Mouse (Mus musculus) kidney, embryonic 14.5 days (tissue): ENCODE measurements around the gene Nup85. TPM values are rescaled to one million over a fixed set of nuclear protein-coding genes. Genes with fewer than 3 reads are reported as not detected.

Source experiments
- ATAC-seq: fragments of 200-750 bp; cut with Nextera tagmentation; 2 replicates; pipeline ENCODE4 v1.8.0; 2017; ENCODE audit warnings: moderate number of reproducible peaks, mild to moderate bottlenecking, moderate TSS enrichment, moderate library complexity; ENCODE audit not compliant: low FRiP score, low TSS enrichment
- H3K27ac ChIP-seq: fragments of 300-500 bp; sonication (generic); 2 replicates; pipeline ENCODE4 v1.5.1; 2014; ENCODE audit warnings: low read depth, mild to moderate bottlenecking, low read length, moderate library complexity, mixed read lengths
- H3K27me3 ChIP-seq: fragments of 300-500 bp; sonication (generic); 2 replicates; pipeline ENCODE4 v1.6.1; 2014; ENCODE audit warnings: mild to moderate bottlenecking, low read length; ENCODE audit not compliant: control insufficient read depth, insufficient read depth
- H3K36me3 ChIP-seq: fragments of 300-500 bp; sonication (generic); 2 replicates; pipeline ENCODE4 v1.6.1; 2014; ENCODE audit warnings: low read length, mixed read lengths; ENCODE audit not compliant: control insufficient read depth, insufficient read depth
- H3K4me1 ChIP-seq: fragments of 300-500 bp; sonication (generic); 2 replicates; pipeline ENCODE4 v1.6.1; 2014; ENCODE audit warnings: low read length, mixed read lengths; ENCODE audit not compliant: control insufficient read depth, insufficient read depth
- H3K4me2 ChIP-seq: fragments of 300-500 bp; sonication (generic); replicated peaks from 2 replicates; pipeline ENCODE4 v1.6.1; 2014; ENCODE audit warnings: low read depth, mild to moderate bottlenecking, low read length
- H3K4me3 ChIP-seq: fragments of 300-500 bp; sonication (generic); 2 replicates; pipeline ENCODE4 v1.5.1; 2014; ENCODE audit warnings: mild to moderate bottlenecking, low read length
- H3K9ac ChIP-seq: fragments of 300-500 bp; sonication (generic); 2 replicates; pipeline ENCODE4 v1.6.1; 2014; ENCODE audit warnings: low read depth, mild to moderate bottlenecking, low read length, moderate library complexity
- H3K9me3 ChIP-seq: fragments of 300-500 bp; sonication (generic); 2 replicates; pipeline ENCODE4 v1.6.1; 2016; ENCODE audit warnings: low read length; ENCODE audit not compliant: control insufficient read depth
- WGBS: fragments of 180-500 bp; shearing (Covaris S2); extraction: QIAGEN DNeasy Blood & Tissue Kit; methylation state at CpG from one replicate; pipeline ENCODE4 v1.1.7; 2014; 5-methylcytosine and 5-hydroxymethylcytosine counted together
- polyA plus RNA-seq: library from polyadenylated mRNA; unstranded; fragments of >200 nt; fragmentation: Nextera tagmentation; extraction: Ambion mirVana; gene quantifications from 2 replicates; pipeline ENCODE4 v1.2.1, GENCODE M21; 2014

Gene Nup85
- polyA plus RNA-seq, 1 experiment from 2014 or later = 197 TPM

DNA sequence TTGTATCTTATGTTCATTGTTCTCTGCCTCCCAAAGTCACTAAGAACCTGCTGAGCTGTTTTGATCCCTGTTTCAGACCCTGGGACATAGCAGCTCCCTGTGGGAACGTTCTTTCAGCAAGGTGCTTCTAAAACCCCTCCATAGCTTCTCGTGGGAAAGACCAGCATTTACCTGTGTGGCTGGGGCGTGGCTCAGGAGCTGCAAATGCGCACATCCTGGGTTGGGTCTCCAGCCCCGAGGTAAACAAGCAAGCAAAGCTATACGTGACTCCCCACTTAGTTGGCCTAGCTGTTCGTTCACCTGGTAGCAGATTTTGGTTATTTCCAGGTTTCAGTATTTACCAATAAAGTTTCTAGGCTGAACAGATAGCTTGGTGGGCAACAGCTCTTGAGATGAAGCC, 68.0 kb downstream of the Nup85 start:
- Histone ChIP-seq H3K4me2 (no peak overlapping the region), H3K27ac (no peak overlapping the region), H3K4me1 (0 out of 2 replicates have a peak, but pooled peaks cover under 1% of the 10 kb centered on the region), H3K4me3 (no peak overlapping the region), H3K9me3 (no peaks in the 10 kb centered on the region), H3K27me3 (no peaks in the 10 kb centered on the region), H3K36me3 (no peaks in the 10 kb centered on the region), H3K9ac (no peak overlapping the region)
- ATAC-seq = no peak
- whole genome bisulfite sequencing = 73% methylated on average over 7 of the region's 7 CpGs

DNA sequence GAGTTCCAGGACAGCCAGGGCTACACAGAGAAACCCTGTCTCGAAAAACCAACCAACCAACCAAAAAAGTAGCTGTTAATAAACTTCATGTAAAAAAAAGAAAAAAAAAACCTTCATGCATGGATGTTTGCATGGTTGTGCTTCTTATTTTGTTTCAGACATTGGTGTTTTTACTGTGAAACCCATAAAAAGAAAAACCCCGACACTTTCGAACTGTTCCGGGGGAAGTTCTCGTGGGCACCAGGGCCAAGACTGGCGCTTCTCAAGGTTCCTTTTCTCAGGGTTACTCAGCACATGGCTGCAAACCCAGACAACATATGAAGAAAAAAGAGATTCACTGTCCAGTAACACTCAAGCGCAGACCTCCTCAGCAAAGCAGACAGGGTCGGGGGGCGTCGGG, 68.6 kb downstream of the Nup85 start:
- Histone ChIP-seq H3K4me3 (no peak overlapping the region), H3K4me1 (no peaks in the 10 kb centered on the region), H3K9ac (no peak overlapping the region), H3K27me3 (no peaks in the 10 kb centered on the region), H3K9me3 (no peaks in the 10 kb centered on the region), H3K36me3 (no peaks in the 10 kb centered on the region), H3K27ac (no peak overlapping the region), H3K4me2 (no peak overlapping the region)
- 91% methylated on average over 10 of the region's 10 CpGs for WGBS
- ATAC-seq = no peak

Other genes starting within 250 kb of the Nup85 start
- not detected in 2 replicates for gene Ush1g, start 242.4 kb upstream of the Nup85 start, polyA plus RNA-seq
- not detected in 2 replicates for gene Otop3, start 229.7 kb upstream of the Nup85 start, polyA plus RNA-seq
- 2.3 and 4.4 TPM in 2 replicates for gene Hid1, start 196.7 kb upstream of the Nup85 start, polyA plus RNA-seq
- 11.5 and 13.0 TPM in 2 replicates for gene Cdr2l, start 182.5 kb upstream of the Nup85 start, polyA plus RNA-seq
- gene Mrpl58, start 160.7 kb upstream of the Nup85 start, polyA plus RNA-seq = 235 and 261 TPM in 2 replicates
- 962 and 1,151 TPM in 2 replicates for gene Atp5h, start 144.5 kb upstream of the Nup85 start, polyA plus RNA-seq
- gene Kctd2, start 144.3 kb upstream of the Nup85 start, polyA plus RNA-seq = 22.7 and 23.9 TPM in 2 replicates
- gene Trim80, start 123.9 kb upstream of the Nup85 start, polyA plus RNA-seq = 0.14 and 0.33 TPM in 2 replicates
- 9.0 and 10.7 TPM in 2 replicates for gene Slc16a5, start 102.0 kb upstream of the Nup85 start, polyA plus RNA-seq
- gene Armc7, start 88.8 kb upstream of the Nup85 start, polyA plus RNA-seq = 5.7 and 7.9 TPM in 2 replicates
- 75.6 and 76.3 TPM in 2 replicates for gene Nt5c, start 72.6 kb upstream of the Nup85 start, polyA plus RNA-seq
- 487 and 524 TPM in 2 replicates for gene Jpt1, start 50.0 kb upstream of the Nup85 start, polyA plus RNA-seq
- gene Sumo2, start 28.2 kb upstream of the Nup85 start, polyA plus RNA-seq = 1,228 and 1,562 TPM in 2 replicates
- 99.7 and 100 TPM in 2 replicates for gene Mrps7, start 39.5 kb downstream of the Nup85 start, polyA plus RNA-seq
- 14.4 and 22.7 TPM in 2 replicates for gene Gga3, start 39.6 kb downstream of the Nup85 start, polyA plus RNA-seq
- gene Mif4gd, start 48.5 kb downstream of the Nup85 start, polyA plus RNA-seq = 33.3 and 33.6 TPM in 2 replicates
- gene Slc25a19, start 63.9 kb downstream of the Nup85 start, polyA plus RNA-seq = 35.3 and 40.8 TPM in 2 replicates
- gene Grb2, start 144.2 kb downstream of the Nup85 start, polyA plus RNA-seq = 47.7 and 53.0 TPM in 2 replicates
- gene Tmem94, start 201.0 kb downstream of the Nup85 start, polyA plus RNA-seq = 12.4 and 19.9 TPM in 2 replicates
- 14.2 and 17.5 TPM in 2 replicates for gene Caskin2, start 249.2 kb downstream of the Nup85 start, polyA plus RNA-seq